Mouse (Mus musculus): ENCODE measurements around the gene Vps52. TPM values are rescaled to one million over a fixed set of nuclear protein-coding genes. Genes with fewer than 3 reads are reported as not detected.

Vps52 gene
- polyA plus RNA-seq, 1 experiment from 2014 or later: 36.0 TPM

DNA sequence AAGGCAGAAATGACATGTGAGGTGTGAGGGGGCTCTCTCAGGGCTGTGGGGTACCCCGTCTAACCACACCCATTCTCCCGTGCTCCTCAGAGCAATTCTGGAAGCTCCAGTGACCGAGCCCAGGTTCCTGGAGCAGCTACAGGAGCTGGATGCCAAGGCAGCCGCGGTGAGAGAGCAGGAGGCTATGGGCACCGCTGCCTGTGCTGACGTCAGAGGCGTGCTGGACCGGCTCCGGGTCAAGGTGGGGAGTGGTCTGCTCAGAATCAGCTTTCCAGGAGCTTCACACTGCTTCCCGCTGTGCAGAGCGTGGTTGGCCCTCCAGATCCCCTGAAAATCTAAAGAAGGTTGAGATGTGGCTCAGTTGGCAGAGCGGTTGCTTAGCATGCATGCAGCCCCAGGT lies 3.5 kb downstream of the Vps52 start:
- peaks cover 13% of the 10 kb centered on the region for H3K4me1 ChIP-seq
- peaks cover 69% of the 10 kb centered on the region for H3K36me3 ChIP-seq
- WGBS: 92% methylated on average over 13 of the region's 13 CpGs
- H3K9ac ChIP-seq: no peak overlapping the region
- no peaks in the 10 kb centered on the region for H3K27me3 ChIP-seq (replicated peaks)
- no peak overlapping the region for H3K4me3 ChIP-seq
- ATAC-seq (ENCODE audit: extremely low read depth, insufficient number of reproducible peaks, low FRiP score, low TSS enrichment): no peak
- H3K4me2 ChIP-seq: no peak overlapping the region
- no peaks in the 10 kb centered on the region for H3K9me3 ChIP-seq
- no peak overlapping the region for H3K27ac ChIP-seq (replicated peaks)

DNA sequence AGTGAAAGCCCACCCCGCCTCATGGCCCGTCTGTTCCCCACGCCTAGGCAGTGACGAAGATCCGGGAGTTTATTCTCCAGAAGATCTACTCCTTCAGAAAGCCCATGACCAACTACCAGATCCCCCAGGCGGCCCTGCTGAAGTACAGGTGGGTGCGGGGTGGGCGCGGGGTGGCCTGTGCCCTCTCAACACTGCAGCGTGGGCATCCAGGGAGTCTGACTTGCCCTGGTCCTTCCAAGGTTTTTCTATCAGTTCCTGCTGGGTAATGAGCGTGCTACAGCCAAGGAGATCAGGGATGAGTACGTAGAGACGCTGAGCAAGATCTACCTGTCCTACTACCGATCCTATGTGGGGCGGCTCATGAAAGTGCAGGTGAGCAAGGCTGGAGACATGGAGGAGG lies 4.3 kb downstream of the Vps52 start:
- Histone ChIP-seq H3K27me3 (replicated peaks) (no peaks in the 10 kb centered on the region), H3K27ac (replicated peaks) (no peak overlapping the region), H3K9ac (no peak overlapping the region), H3K4me3 (no peak overlapping the region), H3K36me3 (peaks cover 66% of the 10 kb centered on the region), H3K4me2 (no peak overlapping the region), H3K9me3 (no peaks in the 10 kb centered on the region), H3K4me1 (peaks cover 6% of the 10 kb centered on the region)
- WGBS: 89% methylated on average over 15 of the region's 15 CpGs
- no peak for ATAC-seq (ENCODE audit: extremely low read depth, insufficient number of reproducible peaks, low FRiP score, low TSS enrichment)

DNA sequence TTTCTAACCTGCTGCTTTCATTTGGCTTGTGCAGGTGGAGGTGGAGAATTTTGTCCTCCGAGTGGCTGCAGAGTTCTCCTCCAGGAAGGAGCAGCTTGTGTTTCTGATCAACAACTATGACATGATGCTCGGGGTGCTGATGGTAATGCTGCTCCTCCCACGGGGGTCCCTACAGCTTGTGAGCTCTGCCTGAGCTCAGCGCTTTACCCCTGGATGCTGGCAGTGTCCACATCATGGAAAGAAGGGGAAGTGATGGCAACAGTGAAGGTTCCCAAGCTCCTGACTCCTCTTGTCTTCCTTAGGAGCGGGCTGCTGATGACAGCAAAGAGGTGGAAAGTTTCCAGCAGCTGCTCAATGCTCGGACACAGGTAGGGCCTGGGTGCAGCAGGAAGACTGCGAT lies 7.3 kb downstream of the Vps52 start:
- ATAC-seq (ENCODE audit: extremely low read depth, insufficient number of reproducible peaks, low FRiP score, low TSS enrichment): no peak
- WGBS: 83% methylated on average over 7 of the region's 7 CpGs
- no peak overlapping the region for H3K27ac ChIP-seq (replicated peaks)
- no peak overlapping the region for H3K4me3 ChIP-seq
- no peaks in the 10 kb centered on the region for H3K27me3 ChIP-seq (replicated peaks)
- no peaks in the 10 kb centered on the region for H3K4me1 ChIP-seq
- H3K36me3 ChIP-seq: peaks cover 85% of the 10 kb centered on the region
- no peak overlapping the region for H3K4me2 ChIP-seq
- H3K9me3 ChIP-seq: no peaks in the 10 kb centered on the region
- no peak overlapping the region for H3K9ac ChIP-seq

DNA sequence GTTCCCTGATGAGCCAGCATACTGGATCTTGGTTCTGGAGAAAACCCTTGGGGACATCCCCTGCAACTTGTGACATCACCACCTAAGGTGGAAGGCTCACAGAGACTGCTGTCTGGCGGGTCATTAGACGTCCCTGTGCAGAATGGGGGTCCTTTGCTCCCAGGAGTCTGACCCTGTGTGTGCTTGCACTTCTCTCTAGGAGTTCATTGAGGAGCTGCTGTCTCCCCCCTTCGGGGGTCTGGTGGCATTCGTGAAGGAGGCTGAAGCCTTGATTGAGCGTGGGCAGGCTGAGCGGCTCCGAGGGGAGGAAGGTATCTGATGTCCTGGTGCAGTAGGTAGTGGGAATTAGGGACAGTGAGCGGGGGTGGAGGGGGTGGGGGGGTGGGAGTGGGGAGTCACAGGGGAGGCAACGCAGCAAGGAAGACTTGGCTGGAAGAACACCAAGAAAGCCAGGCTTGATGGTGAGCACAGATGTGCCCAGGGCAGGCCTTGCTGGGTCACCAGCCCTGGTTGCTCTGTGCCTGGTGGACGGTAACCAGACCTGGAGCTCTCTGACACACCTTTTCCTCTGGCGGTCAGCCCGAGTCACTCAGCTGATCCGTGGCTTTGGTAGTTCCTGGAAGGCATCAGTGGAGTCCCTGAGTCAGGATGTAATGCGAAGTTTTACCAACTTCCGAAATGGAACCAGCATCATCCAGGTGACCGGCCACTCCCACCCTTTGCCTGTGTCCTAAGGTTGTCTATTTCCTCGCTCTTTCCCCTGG lies 9.7 kb downstream of the Vps52 start:
- Histone ChIP-seq H3K4me3 (no peak overlapping the region), H3K9me3 (no peaks in the 10 kb centered on the region), H3K36me3 (peaks cover 61% of the 10 kb centered on the region), H3K9ac (no peak overlapping the region), H3K27ac (replicated peaks) (no peak overlapping the region), H3K4me2 (no peak overlapping the region), H3K4me1 (no peaks in the 10 kb centered on the region), H3K27me3 (replicated peaks) (no peaks in the 10 kb centered on the region)
- no peak for ATAC-seq (ENCODE audit: extremely low read depth, insufficient number of reproducible peaks, low FRiP score, low TSS enrichment)
- WGBS: 90% methylated on average over 16 of the region's 17 CpGs

DNA sequence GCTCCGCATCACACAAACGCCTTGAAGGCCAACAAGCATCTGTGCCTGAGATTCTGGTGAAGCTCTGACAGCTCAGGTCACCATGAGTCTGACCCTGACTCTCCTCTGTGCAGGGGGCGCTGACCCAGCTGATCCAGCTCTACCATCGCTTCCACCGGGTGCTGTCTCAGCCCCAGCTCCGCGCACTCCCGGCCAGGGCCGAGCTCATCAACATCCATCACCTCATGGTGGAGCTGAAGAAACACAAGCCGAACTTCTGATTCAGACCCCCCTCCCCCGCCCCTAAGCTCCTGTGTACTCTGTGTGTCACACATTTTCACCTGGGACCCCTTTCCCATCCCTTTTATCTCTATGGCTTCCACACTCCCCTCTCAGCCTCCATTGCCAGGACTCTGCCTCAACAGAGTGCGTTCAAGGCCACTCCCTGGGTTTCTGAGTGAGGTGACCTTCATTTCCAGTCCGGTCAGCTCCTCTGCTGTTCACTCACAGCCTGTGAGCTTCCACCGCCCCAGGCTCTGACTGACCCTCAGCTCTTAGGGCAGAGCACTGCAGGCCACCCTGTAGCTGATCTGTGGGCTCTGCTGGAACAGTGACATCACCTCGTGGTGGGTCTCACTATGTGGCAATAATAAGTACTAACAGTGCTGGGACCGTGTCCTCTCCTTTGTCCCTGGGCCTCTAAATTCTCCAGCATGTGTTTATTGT lies 10.4 kb downstream of the Vps52 start:
- no peaks in the 10 kb centered on the region for H3K9me3 ChIP-seq
- no peak overlapping the region for H3K4me2 ChIP-seq
- ATAC-seq (ENCODE audit: extremely low read depth, insufficient number of reproducible peaks, low FRiP score, low TSS enrichment): no peak
- H3K4me3 ChIP-seq: no peak overlapping the region
- WGBS: 84% methylated on average over 16 of the region's 16 CpGs
- H3K27me3 ChIP-seq (replicated peaks): peaks cover 3% of the 10 kb centered on the region; the same call in 1 of the 2 replicates
- H3K36me3 ChIP-seq: peaks cover 54% of the 10 kb centered on the region
- H3K4me1 ChIP-seq: no peaks in the 10 kb centered on the region
- H3K27ac ChIP-seq (replicated peaks): no peak overlapping the region
- H3K9ac ChIP-seq: no peak overlapping the region

DNA sequence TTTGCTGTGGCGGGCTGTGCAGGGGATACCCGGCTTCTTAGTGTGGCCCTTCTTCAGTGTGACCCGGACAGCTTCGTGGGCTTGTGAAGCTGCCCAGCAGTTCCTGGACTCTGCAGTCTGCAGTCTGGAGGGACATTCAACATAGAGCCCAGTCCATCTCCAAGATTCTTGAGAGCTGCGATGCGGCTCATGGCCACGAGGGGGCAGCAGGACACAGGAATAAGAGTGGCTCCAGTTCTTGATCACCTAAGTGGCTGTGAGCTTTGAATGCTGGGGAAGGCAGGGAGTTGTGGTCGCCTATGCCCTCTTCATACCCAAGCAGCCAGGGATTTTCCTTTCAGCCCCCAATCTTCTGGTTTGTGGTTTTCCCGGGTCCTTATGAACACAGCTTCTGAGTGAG lies 12.9 kb downstream of the Vps52 start:
- Histone ChIP-seq H3K4me1 (no peaks in the 10 kb centered on the region), H3K9ac (no peak overlapping the region), H3K27ac (replicated peaks) (no peak overlapping the region), H3K36me3 (peaks cover 29% of the 10 kb centered on the region), H3K9me3 (no peaks in the 10 kb centered on the region), H3K27me3 (replicated peaks) (peaks cover 4% of the 10 kb centered on the region), H3K4me3 (no peak overlapping the region), H3K4me2 (no peak overlapping the region)
- no peak for ATAC-seq (ENCODE audit: extremely low read depth, insufficient number of reproducible peaks, low FRiP score, low TSS enrichment)
- 2% methylated on average over 9 of the region's 9 CpGs for WGBS

DNA sequence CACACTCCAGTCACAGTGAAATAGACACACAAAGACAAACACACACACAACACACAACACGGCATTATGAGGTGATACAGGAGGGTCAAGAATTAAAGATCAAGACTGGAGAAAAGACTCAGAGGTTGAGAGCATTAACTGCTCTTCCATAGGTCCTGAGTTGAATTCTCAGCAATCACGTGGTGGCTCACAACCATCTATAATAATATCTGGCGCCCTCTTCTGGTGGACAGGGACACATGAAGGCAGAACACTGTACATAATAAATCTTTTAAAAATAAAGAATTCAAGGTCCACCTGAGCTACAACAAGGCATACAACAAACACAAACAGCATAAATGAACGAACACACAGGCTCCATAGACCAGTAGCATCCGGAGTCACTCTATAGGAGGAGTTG lies 13.3 kb downstream of the Vps52 start:
- Histone ChIP-seq H3K27ac (replicated peaks) (no peak overlapping the region), H3K36me3 (peaks cover 25% of the 10 kb centered on the region)
- ATAC-seq (ENCODE audit: extremely low read depth, insufficient number of reproducible peaks, low FRiP score, low TSS enrichment): no peak

DNA sequence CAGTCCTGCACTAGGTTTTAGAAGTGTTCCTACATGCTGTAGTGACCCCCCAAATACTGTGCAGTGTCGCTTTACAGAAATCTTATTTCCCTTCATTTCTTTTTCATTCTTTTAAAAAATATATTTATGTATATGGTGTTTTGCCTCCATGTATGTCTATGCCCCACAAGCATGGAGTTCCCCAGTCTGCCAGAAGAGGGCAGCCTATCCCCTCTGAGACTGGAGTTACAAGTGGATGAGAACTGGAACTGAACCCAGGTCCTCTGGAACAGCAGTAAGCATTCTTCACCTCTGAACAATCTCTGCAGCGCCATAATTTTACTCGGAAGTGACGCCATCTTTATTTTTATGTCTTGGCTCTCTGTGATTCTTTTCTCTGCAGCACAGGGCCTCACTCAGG lies 13.8 kb downstream of the Vps52 start:
- H3K4me2 ChIP-seq: no peak overlapping the region
- no peak overlapping the region for H3K27ac ChIP-seq (replicated peaks)
- H3K9ac ChIP-seq: no peak overlapping the region
- WGBS: 71% methylated on average over 4 of the region's 4 CpGs
- no peaks in the 10 kb centered on the region for H3K9me3 ChIP-seq
- H3K4me3 ChIP-seq: no peak overlapping the region
- H3K27me3 ChIP-seq (replicated peaks): peaks cover 13% of the 10 kb centered on the region
- ATAC-seq (ENCODE audit: extremely low read depth, insufficient number of reproducible peaks, low FRiP score, low TSS enrichment): no peak
- H3K36me3 ChIP-seq: peaks cover 22% of the 10 kb centered on the region
- H3K4me1 ChIP-seq: no peaks in the 10 kb centered on the region

More for the DNA sequence above, 13.3 kb downstream of the Vps52 start:
- Histone ChIP-seq H3K4me3 (no peak overlapping the region), H3K9ac (no peak overlapping the region), H3K4me2 (no peak overlapping the region), H3K27me3 (replicated peaks) (peaks cover 8% of the 10 kb centered on the region), H3K4me1 (no peaks in the 10 kb centered on the region), H3K9me3 (no peaks in the 10 kb centered on the region)
- WGBS: 22% methylated on average over 5 of the region's 5 CpGs

DNA sequence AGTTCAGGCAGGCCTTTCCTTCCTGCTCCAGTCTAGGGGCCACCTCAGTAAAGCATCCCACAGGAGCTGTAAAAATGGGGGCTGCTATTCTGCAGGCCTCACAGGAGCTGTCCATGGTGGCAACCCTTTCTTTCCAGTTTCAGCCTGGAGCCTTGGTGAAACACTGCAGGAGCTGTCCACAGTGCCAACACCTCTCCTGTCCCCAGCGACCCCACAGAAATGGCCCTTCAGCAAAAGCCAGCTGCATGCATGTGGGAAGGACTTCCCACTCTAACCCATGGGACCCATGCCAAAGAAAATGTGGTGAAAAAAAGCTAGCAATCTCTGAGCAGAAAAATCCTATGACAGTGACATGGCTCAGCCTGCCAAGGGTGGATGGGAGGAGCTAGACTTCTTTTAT lies 17.1 kb downstream of the Vps52 start:
- Histone ChIP-seq H3K27me3 (replicated peaks) (peaks cover 46% of the 10 kb centered on the region), H3K9ac (no peak overlapping the region), H3K4me3 (no peak overlapping the region), H3K4me1 (peaks cover under 1% of the 10 kb centered on the region; the same call in 1 of the 2 replicates), H3K9me3 (no peaks in the 10 kb centered on the region), H3K36me3 (no peaks in the 10 kb centered on the region), H3K27ac (replicated peaks) (no peak overlapping the region), H3K4me2 (0 out of 2 replicates have a peak overlapping the region, but pooled peaks have one; percentile 9)
- WGBS: 9% methylated on average over 1 of the region's 1 CpGs
- ATAC-seq (ENCODE audit: extremely low read depth, insufficient number of reproducible peaks, low FRiP score, low TSS enrichment): no peak

DNA sequence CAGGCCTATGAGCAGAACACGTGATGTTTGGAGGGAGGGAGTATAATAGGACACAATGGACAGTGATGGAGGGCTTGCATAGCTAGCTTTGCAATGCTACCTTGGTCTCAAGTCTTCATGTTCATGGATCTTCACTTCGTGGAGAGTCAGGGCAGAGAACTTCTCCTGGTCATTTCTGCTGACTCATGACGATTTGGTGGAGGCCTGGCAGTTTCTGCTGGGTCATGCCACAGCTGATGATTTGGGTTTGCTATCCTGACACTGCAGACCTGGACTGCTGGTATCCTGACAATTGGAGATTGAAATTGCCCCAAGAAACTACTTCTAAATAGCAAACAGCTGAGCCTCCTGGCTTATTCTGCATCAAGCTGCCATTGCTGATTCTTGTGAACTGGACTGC lies 18.0 kb downstream of the Vps52 start:
- H3K27ac ChIP-seq (replicated peaks): no peak overlapping the region
- WGBS: 44% methylated on average over 3 of the region's 3 CpGs
- no peak for ATAC-seq (ENCODE audit: extremely low read depth, insufficient number of reproducible peaks, low FRiP score, low TSS enrichment)
- no peak overlapping the region for H3K4me2 ChIP-seq
- H3K9me3 ChIP-seq: no peaks in the 10 kb centered on the region
- no peak overlapping the region for H3K9ac ChIP-seq
- peaks cover 9% of the 10 kb centered on the region for H3K4me1 ChIP-seq
- no peaks in the 10 kb centered on the region for H3K36me3 ChIP-seq
- H3K4me3 ChIP-seq: no peak overlapping the region
- peaks cover 55% of the 10 kb centered on the region for H3K27me3 ChIP-seq (replicated peaks)

DNA sequence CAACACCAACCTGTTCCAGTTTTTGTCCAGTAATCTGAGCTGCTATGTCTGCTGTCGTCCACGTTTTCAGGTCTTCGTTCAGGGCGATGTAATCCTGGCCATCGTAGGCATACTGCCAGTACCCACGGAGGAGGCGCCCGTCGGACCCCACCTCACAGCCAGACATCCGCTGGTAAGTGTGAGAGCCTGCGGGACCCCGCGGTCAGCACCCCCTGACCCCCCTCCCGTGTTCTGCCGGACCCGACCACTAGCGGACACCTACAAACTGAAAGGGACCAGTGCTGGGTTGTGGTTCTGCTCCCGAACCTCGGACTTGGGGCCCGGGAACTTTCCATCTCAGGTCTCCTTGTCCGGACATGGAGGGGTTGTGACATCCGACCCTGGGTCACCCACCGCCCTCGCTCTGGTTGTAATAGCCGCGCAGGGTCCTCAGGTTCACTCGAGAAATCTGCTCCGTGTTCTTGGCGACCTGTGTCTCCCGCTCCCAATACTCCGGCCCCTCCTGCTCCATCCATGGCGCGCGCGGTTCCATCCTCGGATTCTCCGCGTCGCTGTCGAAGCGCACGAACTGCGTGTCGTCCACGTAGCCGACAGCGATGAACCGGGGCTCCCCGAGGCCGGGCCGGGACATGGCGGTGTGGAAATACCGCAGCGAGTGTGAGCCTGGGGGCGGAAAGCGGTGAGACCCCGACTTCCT lies 22.4 kb downstream of the Vps52 start:
- whole genome bisulfite sequencing: 2% methylated on average over 57 of the region's 57 CpGs
- Histone ChIP-seq H3K9ac (peak overlapping the region; percentile 66), H3K27ac (replicated peaks) (no peak overlapping the region), H3K27me3 (replicated peaks) (peaks cover 72% of the 10 kb centered on the region), H3K4me1 (peaks cover 31% of the 10 kb centered on the region), H3K9me3 (no peaks in the 10 kb centered on the region), H3K4me3 (peak overlapping the region; percentile 46), H3K4me2 (peak overlapping the region; percentile 72), H3K36me3 (no peaks in the 10 kb centered on the region)
- no peak for ATAC-seq (ENCODE audit: extremely low read depth, insufficient number of reproducible peaks, low FRiP score, low TSS enrichment)

All from heart, embryonic 13.5 days (tissue).